Mouse (Mus musculus) heart, adult 11 months (tissue): ENCODE measurements around the gene Slc35e1.

Experiments used
- DNase-seq: peaks from one replicate; pipeline ENCODE4 v3.0.0; 2022

Slc35e1 gene

DNA sequence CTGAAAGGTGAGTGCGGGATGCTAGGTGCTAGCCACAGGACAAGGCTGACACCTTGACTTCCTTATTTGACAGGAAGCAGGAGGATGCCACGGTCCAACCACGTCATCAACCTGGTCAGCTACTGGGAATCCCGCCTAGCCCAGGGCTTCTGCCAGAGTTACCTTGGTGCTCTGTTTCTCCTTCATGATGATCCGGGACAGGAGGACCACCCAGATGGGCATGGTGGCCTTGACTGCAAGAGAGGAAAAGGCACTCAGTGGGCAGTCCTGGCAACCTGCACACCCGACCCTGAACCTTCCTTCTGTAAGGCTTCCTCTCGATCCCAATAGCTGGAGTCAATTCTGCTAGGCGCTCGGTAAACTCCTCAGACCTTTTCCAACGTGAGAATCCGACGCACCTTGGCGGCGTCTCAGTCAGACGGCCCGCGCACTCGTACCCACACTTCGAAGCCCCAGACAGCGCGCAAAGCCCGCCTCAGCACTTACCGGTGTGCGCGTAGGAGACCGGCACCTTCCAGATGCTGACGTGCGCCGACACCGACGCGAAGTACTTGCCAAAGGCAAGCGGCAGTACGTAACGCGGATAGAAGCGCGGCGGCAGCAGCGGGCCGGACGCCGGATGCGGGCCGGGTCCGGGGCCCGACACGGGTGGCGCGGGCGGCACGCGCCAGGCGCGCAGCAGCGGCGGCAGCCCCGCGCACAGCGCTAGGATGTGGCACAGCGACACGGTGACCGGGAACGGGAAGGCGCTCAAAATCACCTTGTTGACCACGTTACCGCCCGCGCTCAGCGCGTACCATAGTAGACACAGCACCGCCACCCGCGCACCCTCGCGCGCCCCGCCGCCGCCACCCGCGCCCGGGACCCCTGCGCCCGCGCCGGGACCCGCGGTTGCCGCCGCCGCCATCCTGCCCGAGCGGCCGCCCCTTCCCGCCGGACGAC, at the start of gene Slc35e1:
Gene Slc35e1, minus strand, starts transcription at position 935 of the 942 bp plus-strand sequence.
- peak; percentile 95 for DNase-seq

GRCm38 (mm10) chr8:72539234-72539633, 46.8 kb upstream of the Slc35e1 start:
- no peak for DNase-seq

DNA sequence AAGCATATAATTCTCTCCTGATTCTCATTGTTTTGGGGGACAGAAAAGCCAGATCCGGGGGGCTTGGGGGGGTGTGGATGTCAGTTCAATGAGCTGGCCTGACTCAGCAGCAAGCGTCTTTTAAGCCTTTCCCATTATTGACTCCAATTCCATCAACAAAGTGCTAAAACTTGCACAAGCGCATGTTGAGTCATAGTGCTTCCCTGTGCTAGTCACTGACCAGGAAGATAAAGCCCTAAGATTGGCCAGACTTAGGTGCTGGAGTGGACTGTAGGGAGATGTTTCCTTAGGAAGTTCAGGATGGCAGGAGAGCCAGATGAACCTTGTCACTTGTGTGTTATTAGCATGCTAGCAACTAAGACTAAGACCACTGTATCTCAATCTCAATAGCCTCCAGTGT, 42.5 kb upstream of the Slc35e1 start:
- DNase-seq: no peak

- DNase-seq: no peak
These were observed 39.7 kb upstream of the Slc35e1 start for GRCm38 (mm10) chr8:72532103-72532502.

- DNase-seq: no peak
These were observed 29.5 kb upstream of the Slc35e1 start for GRCm38 (mm10) chr8:72521888-72522287.

GRCm38 (mm10) chr8:72517421-72517988, 25.1 kb upstream of the Slc35e1 start:
- DNase-seq: peak; percentile 93

DNA sequence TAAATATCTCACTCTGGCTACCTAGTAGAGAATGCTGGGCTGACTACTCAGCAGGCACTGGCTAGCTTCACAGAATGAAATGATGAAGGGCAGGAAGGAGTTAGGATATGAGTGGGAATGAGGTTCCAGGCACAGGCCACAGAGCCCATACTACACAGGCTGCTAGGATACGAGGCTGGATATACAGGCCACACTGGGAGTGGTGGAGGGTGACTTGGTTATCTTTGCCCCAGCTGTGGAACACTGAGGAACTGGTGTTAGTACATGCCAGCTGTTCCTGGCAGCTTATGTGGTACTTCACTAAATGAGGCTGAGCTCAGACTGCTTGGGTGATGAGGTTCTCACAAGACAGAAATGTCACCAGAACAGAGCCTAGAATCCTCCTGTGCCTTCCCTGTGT, 20.7 kb upstream of the Slc35e1 start:
- no peak for DNase-seq

DNA sequence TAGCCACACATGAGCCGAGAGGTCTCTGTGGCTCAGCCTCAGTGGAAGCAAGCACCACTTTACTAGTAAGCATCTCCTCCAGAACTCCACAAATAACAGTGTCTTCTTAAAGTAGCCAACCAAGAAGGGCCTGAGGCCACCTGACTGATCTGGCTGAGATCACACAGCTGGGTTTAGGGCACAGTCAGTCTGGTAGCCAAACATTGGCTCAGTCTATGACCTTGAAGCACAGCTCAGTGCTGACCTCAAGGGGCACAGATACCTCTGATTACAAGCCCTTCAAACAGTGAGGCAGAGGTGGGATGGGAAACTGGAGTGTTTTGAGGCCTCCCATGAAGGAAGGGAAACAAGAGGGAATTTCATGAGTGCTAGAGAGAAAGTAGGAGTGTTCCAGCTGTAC, 20.2 kb upstream of the Slc35e1 start:
- peak; percentile 83 for DNase-seq

GRCm38 (mm10) chr8:72507505-72507904, 15.1 kb upstream of the Slc35e1 start:
- DNase-seq: no peak

GRCm38 (mm10) chr8:72504637-72505314, 12.4 kb upstream of the Slc35e1 start:
- no peak for DNase-seq

GRCm38 (mm10) chr8:72504137-72504536, 11.7 kb upstream of the Slc35e1 start:
- no peak for DNase-seq

DNA sequence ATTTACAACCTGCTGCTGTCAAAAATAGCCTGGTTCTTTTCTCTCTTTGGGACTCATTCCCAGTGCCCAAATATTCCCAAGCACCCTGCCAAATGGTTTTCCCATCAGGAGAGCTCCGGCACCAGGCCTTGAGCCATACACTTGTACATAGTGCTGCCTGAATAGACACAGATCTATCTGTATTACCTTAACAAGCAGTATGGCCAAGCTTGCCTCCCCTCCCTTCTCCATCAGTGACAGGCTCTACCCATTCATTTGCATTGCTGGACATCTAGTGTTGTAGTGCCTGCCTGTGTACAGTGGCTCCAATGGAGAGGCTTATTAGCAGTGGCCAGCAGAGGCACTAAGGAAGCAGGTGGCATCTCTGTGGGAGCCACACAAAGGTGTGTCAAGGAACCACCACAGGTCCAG, 8.1 kb upstream of the Slc35e1 start:
- peak; percentile 94 for DNase-seq

- peak; percentile 98 for DNase-seq
These were observed 7.3 kb upstream of the Slc35e1 start for GRCm38 (mm10) chr8:72499521-72500284.

- DNase-seq: no peak
These were observed 6.1 kb upstream of the Slc35e1 start for GRCm38 (mm10) chr8:72498527-72498926.

DNA sequence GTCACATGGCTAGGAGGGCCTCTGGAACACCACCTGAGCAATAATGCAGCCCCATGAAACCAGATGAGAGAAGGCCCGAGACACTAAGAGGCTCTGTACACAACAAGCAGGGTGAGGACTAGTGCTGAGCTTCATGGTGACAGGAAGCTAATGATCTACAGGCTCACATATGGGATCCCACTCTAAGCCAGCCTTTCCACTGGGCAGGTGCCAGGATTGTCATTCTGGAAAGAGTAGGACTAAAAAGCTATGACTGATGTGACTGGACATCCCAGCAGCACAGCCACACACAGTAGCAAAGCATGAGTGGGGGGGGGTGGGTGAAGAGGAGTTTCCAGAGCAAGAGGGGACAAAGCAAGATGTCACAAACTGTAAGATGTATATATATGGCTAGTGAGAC, 5.5 kb upstream of the Slc35e1 start:
- no peak for DNase-seq

DNA sequence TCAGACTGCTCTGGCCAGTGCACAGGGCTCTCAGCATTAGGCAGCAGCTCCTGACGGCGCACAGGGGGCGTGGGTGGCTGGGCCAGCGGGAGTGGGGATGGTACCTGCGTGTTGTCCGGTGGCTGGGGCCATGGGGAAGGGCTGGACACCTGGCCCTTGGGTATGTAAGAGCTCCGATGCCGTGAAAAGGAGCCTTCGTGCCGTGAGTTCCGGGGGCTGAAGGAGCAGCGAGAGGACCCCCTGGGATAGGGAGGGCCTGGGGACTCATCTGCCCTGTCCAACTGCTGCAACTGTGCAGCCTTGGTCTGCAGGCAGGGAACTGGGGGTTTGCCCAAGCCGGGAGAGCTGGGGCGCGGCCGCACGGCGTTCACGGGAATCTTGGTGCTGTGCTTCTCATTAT, 3.8 kb upstream of the Slc35e1 start:
- DNase-seq: peak; percentile 92

GRCm38 (mm10) chr8:72495411-72496111, 3.1 kb upstream of the Slc35e1 start:
- DNase-seq: peak; percentile 91

- peak; percentile 91 for DNase-seq
These were observed 967 bp upstream of the Slc35e1 start for GRCm38 (mm10) chr8:72493381-72493780.

DNA sequence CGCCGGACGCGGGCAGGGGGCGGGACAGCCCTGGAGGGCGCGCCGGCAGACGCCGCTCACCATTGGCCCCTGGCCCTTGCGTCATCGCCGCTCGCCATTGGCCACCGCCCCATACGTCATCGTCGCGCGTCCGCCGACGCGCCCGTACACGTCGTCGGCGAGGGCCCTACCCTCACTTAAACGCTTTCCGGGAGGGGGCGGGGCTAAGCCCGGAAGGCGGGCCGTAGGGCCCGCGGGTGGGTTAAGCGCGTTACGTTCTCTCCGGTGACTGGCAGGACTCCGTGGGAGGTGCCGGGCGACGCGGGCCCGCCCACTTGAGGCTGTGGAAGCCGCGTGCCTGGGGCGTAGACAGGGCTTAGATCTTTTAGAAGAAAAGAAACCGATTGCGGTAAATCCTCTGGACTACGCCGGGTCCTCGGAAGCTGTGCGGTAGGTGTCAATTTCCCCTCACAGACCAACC, 238 bp upstream of the Slc35e1 start:
- DNase-seq: peak; percentile 100

DNA sequence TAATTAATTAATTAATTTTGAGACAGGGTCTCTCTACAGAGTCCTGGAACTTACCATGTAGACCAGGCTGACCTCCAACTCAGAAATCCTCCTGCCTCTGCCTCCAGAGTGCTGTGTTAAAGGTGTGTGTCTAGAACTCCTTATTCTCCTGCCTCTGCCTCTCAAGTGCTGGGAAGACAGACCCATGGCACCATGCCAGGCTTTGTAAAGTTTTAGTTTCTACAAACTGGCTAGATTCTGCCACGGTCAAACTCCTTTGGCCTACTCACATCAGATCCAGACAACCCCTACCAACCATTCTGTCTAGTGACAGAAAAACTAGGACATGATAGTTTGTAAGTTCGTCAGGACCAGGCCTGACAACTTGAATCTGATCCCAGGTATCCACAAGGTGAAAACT, 1.4 kb downstream of the Slc35e1 start:
- no peak for DNase-seq

DNA sequence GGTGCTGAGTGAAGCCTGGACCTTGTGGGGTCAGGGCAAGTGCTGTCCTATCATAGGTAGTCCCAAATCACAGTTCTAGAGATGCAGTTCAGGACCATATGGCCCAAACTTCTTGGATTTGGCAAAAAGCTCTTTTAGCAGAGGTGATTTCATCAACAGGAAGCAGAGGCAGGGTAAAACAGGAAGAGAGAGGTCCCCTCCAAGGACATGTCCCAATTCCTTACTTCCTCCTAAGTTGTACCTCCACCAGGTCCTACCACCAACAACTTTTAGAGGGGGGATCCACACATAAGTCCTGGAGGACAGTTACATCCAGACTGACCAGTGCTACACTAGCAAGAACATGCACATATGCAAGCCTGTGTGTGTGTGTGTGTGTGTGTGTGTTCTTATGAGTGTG, 5.4 kb downstream of the Slc35e1 start:
- DNase-seq: no peak
